Mouse (Mus musculus): Measurements from ENCODE around the gene Etfrf1. TPM values are rescaled to one million over a fixed set of nuclear protein-coding genes. Genes with fewer than 3 reads are reported as not detected.

Gene Etfrf1
- polyA plus RNA-seq, 1 experiment from 2014 or later: 40.1 TPM

GRCm38 (mm10) chr6:145211376-145212305 lies 707 bp downstream of the Etfrf1 start:
- H3K9ac ChIP-seq (ENCODE audit: low read depth, low read length): peak overlapping the region; percentile 83
- DNase-seq (ENCODE audit: low spot score) (no peak), ATAC-seq (ENCODE audit: low FRiP score) (peak; percentile 26)
- H3K4me2 ChIP-seq (replicated peaks; ENCODE audit: low read depth, low read length): peak overlapping the region; percentile 68
- no peaks in the 10 kb centered on the region for H3K36me3 ChIP-seq (ENCODE audit: control insufficient read depth, insufficient read depth, low read length)
- H3K27ac ChIP-seq (ENCODE audit: low read depth, low read length): peak overlapping the region; percentile 95
- H3K9me3 ChIP-seq (ENCODE audit: control insufficient read depth, low read length): no peaks in the 10 kb centered on the region
- no peaks in the 10 kb centered on the region for H3K4me1 ChIP-seq (replicated peaks; ENCODE audit: control insufficient read depth, insufficient read depth, low read length)
- peak overlapping the region; percentile 77 for H3K4me3 ChIP-seq (ENCODE audit: low read depth, low read length)
- no peaks in the 10 kb centered on the region for H3K27me3 ChIP-seq (ENCODE audit: control insufficient read depth, insufficient read depth, low read length)
- 5% methylated on average over 21 of the region's 21 CpGs for WGBS

DNA sequence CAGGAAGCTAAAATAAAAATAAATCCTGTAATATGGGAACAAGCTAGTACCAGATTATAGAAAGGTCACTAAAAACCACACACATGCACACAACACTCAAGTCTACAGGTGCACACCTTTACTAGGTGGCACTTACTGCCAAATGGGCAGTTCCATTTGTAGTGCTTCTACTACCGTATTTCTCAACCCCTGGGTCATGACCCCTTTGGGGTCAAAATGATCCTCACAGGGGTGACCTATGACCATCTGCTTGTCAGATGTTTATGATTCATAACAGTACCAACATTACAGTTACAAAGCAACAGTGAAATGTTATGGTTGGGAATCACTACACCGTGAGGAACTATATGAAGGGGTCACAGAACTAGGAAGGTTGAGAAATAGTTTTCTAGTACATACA lies 3.0 kb downstream of the Etfrf1 start:
- Histone ChIP-seq H3K36me3 (ENCODE audit: control insufficient read depth, insufficient read depth, low read length) (no peaks in the 10 kb centered on the region), H3K27me3 (ENCODE audit: control insufficient read depth, insufficient read depth, low read length) (no peaks in the 10 kb centered on the region), H3K9me3 (ENCODE audit: control insufficient read depth, low read length) (no peaks in the 10 kb centered on the region), H3K27ac (ENCODE audit: low read depth, low read length) (no peak overlapping the region), H3K4me3 (ENCODE audit: low read depth, low read length) (no peak overlapping the region), H3K4me2 (replicated peaks; ENCODE audit: low read depth, low read length) (no peak overlapping the region), H3K4me1 (replicated peaks; ENCODE audit: control insufficient read depth, insufficient read depth, low read length) (no peaks in the 10 kb centered on the region), H3K9ac (ENCODE audit: low read depth, low read length) (no peak overlapping the region)
- no peak for DNase-seq (ENCODE audit: low spot score)
- no peak for ATAC-seq (ENCODE audit: low FRiP score)
- 83% methylated on average over 2 of the region's 2 CpGs for WGBS

- ATAC-seq (ENCODE audit: low FRiP score) (no peak), DNase-seq (ENCODE audit: low spot score) (no peak)
- Histone ChIP-seq H3K27me3 (ENCODE audit: control insufficient read depth, insufficient read depth, low read length) (no peaks in the 10 kb centered on the region), H3K4me2 (replicated peaks; ENCODE audit: low read depth, low read length) (no peak overlapping the region), H3K36me3 (ENCODE audit: control insufficient read depth, insufficient read depth, low read length) (no peaks in the 10 kb centered on the region), H3K4me1 (replicated peaks; ENCODE audit: control insufficient read depth, insufficient read depth, low read length) (no peaks in the 10 kb centered on the region), H3K27ac (ENCODE audit: low read depth, low read length) (no peak overlapping the region), H3K9ac (ENCODE audit: low read depth, low read length) (no peak overlapping the region), H3K4me3 (ENCODE audit: low read depth, low read length) (no peak overlapping the region), H3K9me3 (ENCODE audit: control insufficient read depth, low read length) (no peaks in the 10 kb centered on the region)
- WGBS: 91% methylated on average over 3 of the region's 3 CpGs
Observed at GRCm38 (mm10) chr6:145215826-145216225, 4.9 kb downstream of the Etfrf1 start.

DNA sequence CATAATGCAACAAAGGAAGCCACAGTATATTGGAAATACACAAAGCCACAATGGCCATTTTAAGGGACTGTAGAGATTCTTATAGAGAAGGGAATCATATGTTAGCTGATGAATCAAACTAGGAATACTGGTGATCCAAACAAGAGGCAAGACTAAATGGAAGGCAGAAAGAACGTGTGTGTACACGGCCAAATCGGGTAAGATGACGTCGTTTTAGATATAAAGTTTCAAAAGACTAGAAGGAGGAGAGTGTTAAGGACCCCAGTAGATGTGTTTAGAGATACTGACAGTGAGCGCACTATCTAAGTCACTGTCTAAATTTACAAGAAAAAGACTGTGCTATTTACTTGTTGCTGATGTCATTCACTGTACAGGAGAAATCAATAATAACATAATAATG lies 13.3 kb downstream of the Etfrf1 start:
- H3K9ac ChIP-seq (ENCODE audit: low read depth, low read length): no peak overlapping the region
- no peak overlapping the region for H3K4me3 ChIP-seq (ENCODE audit: low read depth, low read length)
- ATAC-seq (ENCODE audit: low FRiP score) (no peak), DNase-seq (ENCODE audit: low spot score) (no peak)
- H3K27me3 ChIP-seq (ENCODE audit: control insufficient read depth, insufficient read depth, low read length): no peaks in the 10 kb centered on the region
- no peaks in the 10 kb centered on the region for H3K4me1 ChIP-seq (replicated peaks; ENCODE audit: control insufficient read depth, insufficient read depth, low read length)
- no peaks in the 10 kb centered on the region for H3K9me3 ChIP-seq (ENCODE audit: control insufficient read depth, low read length)
- H3K27ac ChIP-seq (ENCODE audit: low read depth, low read length): no peak overlapping the region
- H3K36me3 ChIP-seq (ENCODE audit: control insufficient read depth, insufficient read depth, low read length): no peaks in the 10 kb centered on the region
- H3K4me2 ChIP-seq (replicated peaks; ENCODE audit: low read depth, low read length): no peak overlapping the region
- WGBS: 95% methylated on average over 6 of the region's 6 CpGs

GRCm38 (mm10) chr6:145226296-145226695 lies 15.4 kb downstream of the Etfrf1 start:
- Histone ChIP-seq H3K27me3 (ENCODE audit: control insufficient read depth, insufficient read depth, low read length) (no peaks in the 10 kb centered on the region), H3K27ac (ENCODE audit: low read depth, low read length) (no peak overlapping the region), H3K4me3 (ENCODE audit: low read depth, low read length) (no peak overlapping the region), H3K36me3 (ENCODE audit: control insufficient read depth, insufficient read depth, low read length) (no peaks in the 10 kb centered on the region), H3K4me1 (replicated peaks; ENCODE audit: control insufficient read depth, insufficient read depth, low read length) (no peaks in the 10 kb centered on the region), H3K9me3 (ENCODE audit: control insufficient read depth, low read length) (no peaks in the 10 kb centered on the region), H3K9ac (ENCODE audit: low read depth, low read length) (no peak overlapping the region), H3K4me2 (replicated peaks; ENCODE audit: low read depth, low read length) (no peak overlapping the region)
- WGBS: 95% methylated on average over 3 of the region's 3 CpGs
- ATAC-seq (ENCODE audit: low FRiP score) (no peak), DNase-seq (ENCODE audit: low spot score) (no peak)

DNA sequence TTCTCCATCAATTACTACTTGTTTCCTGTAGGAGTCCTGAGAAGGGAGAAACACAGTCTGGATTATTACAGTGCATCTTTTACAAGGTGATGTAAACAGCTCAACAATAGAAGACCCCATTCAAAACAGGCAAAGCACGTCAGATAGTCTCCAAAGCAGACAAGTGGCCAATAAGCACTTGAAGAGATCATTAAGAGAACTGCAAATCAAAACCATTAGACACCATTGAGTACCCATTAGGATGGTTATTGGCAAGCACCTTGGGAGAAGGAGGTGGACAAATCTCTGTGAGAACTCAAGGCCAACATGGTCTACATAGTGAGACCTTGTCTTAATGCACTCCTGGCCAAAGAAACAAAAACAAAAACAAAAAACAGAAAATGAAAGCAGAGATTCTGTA lies 23.5 kb downstream of the Etfrf1 start:
- ATAC-seq (ENCODE audit: low FRiP score) (no peak), DNase-seq (ENCODE audit: low spot score) (no peak)
- Histone ChIP-seq H3K9me3 (ENCODE audit: control insufficient read depth, low read length) (no peaks in the 10 kb centered on the region), H3K27ac (ENCODE audit: low read depth, low read length) (no peak overlapping the region), H3K4me3 (ENCODE audit: low read depth, low read length) (no peak overlapping the region), H3K9ac (ENCODE audit: low read depth, low read length) (no peak overlapping the region), H3K4me1 (replicated peaks; ENCODE audit: control insufficient read depth, insufficient read depth, low read length) (no peaks in the 10 kb centered on the region), H3K27me3 (ENCODE audit: control insufficient read depth, insufficient read depth, low read length) (no peaks in the 10 kb centered on the region), H3K36me3 (ENCODE audit: control insufficient read depth, insufficient read depth, low read length) (no peaks in the 10 kb centered on the region), H3K4me2 (replicated peaks; ENCODE audit: low read depth, low read length) (no peak overlapping the region)
- 91% methylated on average over 1 of the region's 1 CpGs for WGBS

GRCm38 (mm10) chr6:145235367-145235766 lies 24.4 kb downstream of the Etfrf1 start:
- H3K4me1 ChIP-seq (replicated peaks; ENCODE audit: control insufficient read depth, insufficient read depth, low read length): no peaks in the 10 kb centered on the region
- H3K27me3 ChIP-seq (ENCODE audit: control insufficient read depth, insufficient read depth, low read length): no peaks in the 10 kb centered on the region
- ATAC-seq (ENCODE audit: low FRiP score) (no peak), DNase-seq (ENCODE audit: low spot score) (no peak)
- H3K4me3 ChIP-seq (ENCODE audit: low read depth, low read length): no peak overlapping the region
- H3K9ac ChIP-seq (ENCODE audit: low read depth, low read length): no peak overlapping the region
- H3K27ac ChIP-seq (ENCODE audit: low read depth, low read length): no peak overlapping the region
- WGBS: 93% methylated on average over 6 of the region's 6 CpGs
- H3K36me3 ChIP-seq (ENCODE audit: control insufficient read depth, insufficient read depth, low read length): no peaks in the 10 kb centered on the region
- H3K9me3 ChIP-seq (ENCODE audit: control insufficient read depth, low read length): no peaks in the 10 kb centered on the region
- no peak overlapping the region for H3K4me2 ChIP-seq (replicated peaks; ENCODE audit: low read depth, low read length)

DNA sequence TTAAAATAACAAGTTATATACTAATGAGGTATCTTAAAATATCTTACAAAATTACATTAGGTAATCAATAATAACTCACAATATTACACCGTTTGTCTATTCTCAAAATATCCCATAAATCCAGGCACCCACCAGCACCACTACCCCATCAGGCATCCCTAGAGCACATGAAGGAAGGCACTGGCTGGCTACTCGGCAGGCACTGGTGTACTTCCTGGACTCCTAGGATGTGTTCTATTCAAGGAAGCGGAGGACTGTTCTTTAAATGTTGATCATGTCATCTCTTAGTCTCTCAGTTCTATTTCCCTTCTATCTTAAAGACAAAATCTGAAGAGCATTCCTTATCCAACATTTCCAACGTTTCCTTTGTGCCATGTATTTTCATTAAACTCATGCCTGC lies 26.2 kb downstream of the Etfrf1 start:
- WGBS: 78% methylated on average over 4 of the region's 4 CpGs
- no peaks in the 10 kb centered on the region for H3K4me1 ChIP-seq (replicated peaks; ENCODE audit: control insufficient read depth, insufficient read depth, low read length)

GRCm38 (mm10) chr6:145240285-145240684 lies 29.4 kb downstream of the Etfrf1 start:
- DNase-seq (ENCODE audit: low spot score) (no peak), ATAC-seq (ENCODE audit: low FRiP score) (no peak)
- 92% methylated on average over 6 of the region's 6 CpGs for WGBS
- Histone ChIP-seq H3K9ac (ENCODE audit: low read depth, low read length) (no peak overlapping the region), H3K27ac (ENCODE audit: low read depth, low read length) (no peak overlapping the region), H3K9me3 (ENCODE audit: control insufficient read depth, low read length) (no peaks in the 10 kb centered on the region), H3K27me3 (ENCODE audit: control insufficient read depth, insufficient read depth, low read length) (no peaks in the 10 kb centered on the region), H3K4me2 (replicated peaks; ENCODE audit: low read depth, low read length) (no peak overlapping the region), H3K4me3 (ENCODE audit: low read depth, low read length) (no peak overlapping the region), H3K36me3 (ENCODE audit: control insufficient read depth, insufficient read depth, low read length) (no peaks in the 10 kb centered on the region), H3K4me1 (replicated peaks; ENCODE audit: control insufficient read depth, insufficient read depth, low read length) (no peaks in the 10 kb centered on the region)

More for the DNA sequence above, 26.2 kb downstream of the Etfrf1 start:
- no peaks in the 10 kb centered on the region for H3K27me3 ChIP-seq (ENCODE audit: control insufficient read depth, insufficient read depth, low read length)
- no peak overlapping the region for H3K4me3 ChIP-seq (ENCODE audit: low read depth, low read length)
- no peaks in the 10 kb centered on the region for H3K9me3 ChIP-seq (ENCODE audit: control insufficient read depth, low read length)
- ATAC-seq (ENCODE audit: low FRiP score): no peak
- H3K4me2 ChIP-seq (replicated peaks; ENCODE audit: low read depth, low read length): no peak overlapping the region
- H3K36me3 ChIP-seq (ENCODE audit: control insufficient read depth, insufficient read depth, low read length): no peaks in the 10 kb centered on the region
- no peak overlapping the region for H3K27ac ChIP-seq (ENCODE audit: low read depth, low read length)
- DNase-seq (ENCODE audit: low spot score): no peak
- H3K9ac ChIP-seq (ENCODE audit: low read depth, low read length): no peak overlapping the region
